Mouse (Mus musculus) kidney, adult 2 months (tissue): ENCODE measurements around the gene Aco2. TPM values are rescaled to one million over a fixed set of nuclear protein-coding genes. Genes with fewer than 3 reads are reported as not detected.

ENCODE experiments used
- DNase-seq: peaks from one replicate; pipeline ENCODE4 v3.0.0; 2021
- H3K27ac ChIP-seq: fragments of 200-500 bp; 2 replicates; pipeline ENCODE4 v1.5.1; 2012; ENCODE audit warnings: low read depth, low read length, control low read depth, inconsistent platforms; ENCODE audit not compliant: insufficient read depth
- H3K27me3 ChIP-seq: fragments of 200-500 bp; replicated peaks from 2 replicates; pipeline ENCODE4 v1.6.1; 2012; ENCODE audit warnings: mild to moderate bottlenecking, moderate library complexity, low read length, inconsistent platforms; ENCODE audit not compliant: control insufficient read depth, insufficient read depth
- H3K36me3 ChIP-seq: fragments of 200-500 bp; 2 replicates; pipeline ENCODE4 v1.6.1; 2012; ENCODE audit warnings: mild to moderate bottlenecking, moderate library complexity, low read length, inconsistent platforms; ENCODE audit not compliant: control insufficient read depth, insufficient read depth
- H3K4me1 ChIP-seq: fragments of 200-500 bp; 2 replicates; pipeline ENCODE4 v1.6.1; 2011; ENCODE audit warnings: low read length; ENCODE audit not compliant: control insufficient read depth, insufficient read depth
- H3K4me3 ChIP-seq: fragments of 200-500 bp; 2 replicates; pipeline ENCODE4 v1.5.1; 2011; ENCODE audit warnings: mild to moderate bottlenecking, low read depth, low read length, control low read depth; ENCODE audit not compliant: insufficient read depth
- CTCF ChIP-seq: fragments of 200-500 bp; conservative IDR thresholded peaks from 2 replicates; pipeline ENCODE4 v1.5.1; 2011; ENCODE audit warnings: low read depth, mild to moderate bottlenecking, control low read depth, low read length, moderate library complexity, mixed read lengths; ENCODE audit not compliant: insufficient read depth, insufficient read length
- POLR2A ChIP-seq: fragments of 200-500 bp; IDR thresholded peaks from one replicate; pipeline ENCODE4 v1.6.1; 2011; ENCODE audit warnings: low read depth, low read length, control low read depth
- WGBS: fragments of 180-500 bp; shearing (Covaris S2); methylation state at CpG from one replicate; pipeline ENCODE4 v1.1.7; 2018; 5-methylcytosine and 5-hydroxymethylcytosine counted together
- polyA plus RNA-seq: library from polyadenylated mRNA; depleted of rRNA; stranded (reverse); fragments of >200 nt; gene quantifications from 2 replicates; pipeline ENCODE4 v1.2.3, GENCODE M21; 2012

Gene Aco2
- polyA plus RNA-seq, 1 experiment, result 915 TPM

DNA sequence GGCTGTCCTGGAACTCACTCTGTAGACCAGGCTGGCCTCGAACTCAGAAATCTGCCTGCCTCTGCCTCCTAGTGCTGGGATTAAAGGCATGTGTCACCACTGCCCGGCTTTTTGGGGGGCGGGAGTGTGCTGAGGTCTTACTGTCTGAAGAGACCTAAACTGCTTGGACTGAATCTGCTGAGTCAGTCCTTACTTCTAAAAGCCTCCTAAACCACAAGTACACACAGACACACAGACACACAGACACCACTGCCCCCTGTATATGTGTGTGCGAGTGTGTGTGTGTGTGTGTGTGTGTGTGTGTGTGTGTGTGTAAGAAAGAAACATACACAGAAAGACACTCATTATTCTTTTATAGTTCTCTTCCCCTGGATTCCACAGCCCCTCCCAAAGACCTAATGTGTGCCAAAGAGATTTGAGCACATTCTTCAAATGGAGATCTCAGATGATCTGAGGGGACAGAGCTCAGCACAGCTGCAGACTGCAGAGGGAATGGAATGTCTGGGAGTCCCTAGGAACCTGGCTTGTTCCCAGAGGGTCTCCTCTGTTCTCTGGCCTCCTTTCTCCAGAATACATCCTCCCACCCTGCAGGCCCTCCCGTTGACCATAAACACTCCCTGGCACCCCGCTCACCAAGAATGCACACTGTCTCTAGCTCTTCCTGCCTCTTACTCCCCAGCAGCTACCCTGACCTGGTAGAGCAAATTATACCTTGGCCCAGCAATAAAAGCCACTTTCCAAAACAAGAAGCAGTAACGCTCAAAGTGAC, 63.9 kb downstream of the Aco2 start:
- Histone ChIP-seq H3K4me3 (peak overlapping the region; percentile 54; the same call in 1 of the 2 replicates), H3K27me3 (no peaks in the 10 kb centered on the region), H3K36me3 (no peaks in the 10 kb centered on the region), H3K27ac (no peak overlapping the region), H3K4me1 (peaks cover 5% of the 10 kb centered on the region; the same call in 1 of the 2 replicates)
- TF ChIP-seq CTCF (no peak), POLR2A (no peak)
- DNase-seq, result no peak
- 53% methylated on average over 7 of the region's 7 CpGs for WGBS

DNA sequence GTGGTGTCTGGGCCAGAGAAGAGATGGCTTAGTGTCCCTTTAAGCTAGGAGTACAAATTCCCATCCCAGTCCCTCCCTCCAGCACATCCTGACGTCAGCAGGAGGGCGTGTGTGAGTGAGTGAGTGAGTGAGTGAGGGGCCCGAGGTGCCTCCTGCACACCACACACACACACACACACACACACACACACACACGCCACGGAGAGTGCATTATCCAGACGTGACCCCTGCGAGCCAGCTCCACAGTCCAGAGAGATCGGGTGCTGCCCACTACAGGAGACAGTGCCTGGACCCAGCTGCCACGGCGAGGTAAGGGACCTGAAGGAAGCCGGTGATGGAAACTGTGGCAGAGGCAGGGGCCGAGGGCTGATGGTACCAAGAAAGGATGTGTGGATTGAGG, 64.6 kb downstream of the Aco2 start, which contains the start of gene Csdc2:
Csdc2 (plus strand) TSS at position 81 of the 400 bp plus-strand sequence.
- Histone ChIP-seq H3K36me3 (no peaks in the 10 kb centered on the region), H3K27ac (no peak within 1 kb of the TSS), H3K4me1 (peaks cover 5% of the 10 kb centered on the region; the same call in 1 of the 2 replicates), H3K4me3 (peak within 1 kb of the TSS; percentile 54), H3K27me3 (no peaks in the 10 kb centered on the region)
- no peak for TF ChIP-seq POLR2A
- TF ChIP-seq CTCF, result no peak; the same call in 1 of the 2 replicates
- WGBS, result 6% methylated on average over 12 of the region's 12 CpGs
- DNase-seq, result peak; percentile 65

DNA sequence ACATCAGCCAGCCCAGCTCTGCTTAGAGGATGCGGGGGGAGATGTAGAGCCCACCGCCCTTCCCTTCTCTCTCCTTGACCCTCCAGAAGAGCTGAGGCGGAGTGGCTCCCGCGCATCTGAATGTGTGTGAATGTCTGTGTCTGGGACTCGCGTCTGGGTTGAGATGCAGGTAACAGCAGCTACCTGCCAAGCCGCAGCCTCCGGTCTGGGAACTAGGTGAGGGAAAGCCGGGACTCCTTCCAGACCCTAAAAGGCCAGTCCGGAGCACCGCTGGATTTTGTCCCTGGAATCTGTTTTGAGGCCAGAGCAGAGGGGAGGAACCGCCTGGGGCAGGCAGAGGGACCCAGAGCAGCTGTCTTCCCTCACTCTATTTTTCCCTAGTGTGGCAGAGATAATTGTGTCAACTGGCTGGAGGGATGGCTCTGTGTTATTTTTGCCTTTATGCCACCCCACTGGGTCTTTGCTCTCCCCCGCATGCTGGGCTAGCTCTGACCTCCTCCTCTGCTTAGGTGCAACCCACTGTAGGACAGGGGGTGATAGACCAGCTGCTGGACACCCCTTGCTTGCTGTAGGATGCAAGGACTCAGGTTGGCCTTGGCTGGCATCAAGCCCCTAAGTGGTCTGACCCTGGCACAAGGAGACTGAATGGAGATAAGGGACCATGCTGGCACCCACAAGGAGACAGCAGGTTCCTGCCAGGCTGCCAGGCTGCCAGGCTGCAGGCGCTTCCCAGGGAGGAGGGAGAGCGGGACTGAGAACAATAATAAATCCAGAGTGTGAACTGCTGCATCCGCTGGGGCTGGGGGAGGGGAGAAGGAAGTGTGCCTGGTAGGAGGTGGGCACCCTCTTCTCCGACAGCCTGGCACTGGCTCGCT, 65.2 kb downstream of the Aco2 start:
- peak overlapping the region; percentile 54 for H3K4me3 ChIP-seq
- DNase-seq, result no peak
- no peak for TF ChIP-seq CTCF
- TF ChIP-seq POLR2A, result no peak
- H3K36me3 ChIP-seq, result no peaks in the 10 kb centered on the region
- peaks cover 5% of the 10 kb centered on the region; the same call in 1 of the 2 replicates for H3K4me1 ChIP-seq
- WGBS, result 18% methylated on average over 19 of the region's 19 CpGs
- H3K27me3 ChIP-seq, result no peaks in the 10 kb centered on the region
- H3K27ac ChIP-seq, result no peak overlapping the region

DNA sequence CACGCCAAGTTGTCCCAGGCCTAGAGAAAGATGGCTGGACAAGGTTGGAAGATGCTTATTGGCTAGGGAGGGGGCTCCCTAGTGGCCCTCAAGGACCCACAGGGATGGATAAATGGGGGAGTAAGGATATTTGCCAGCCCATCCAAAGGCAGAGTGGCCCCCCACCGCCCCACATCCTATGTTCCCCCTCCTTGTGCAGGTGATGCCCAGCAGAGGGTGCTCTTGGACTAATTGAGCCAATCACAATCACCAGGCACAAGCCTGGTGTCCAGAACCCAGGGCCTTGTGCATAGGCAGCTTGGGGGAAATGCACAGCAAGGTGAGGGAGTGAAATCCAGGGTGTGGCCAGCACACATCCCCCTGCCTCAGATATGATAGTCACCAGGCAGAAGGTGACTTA, 66.1 kb downstream of the Aco2 start:
- no peak for TF ChIP-seq POLR2A
- TF ChIP-seq CTCF, result peak; percentile 75
- H3K4me1 ChIP-seq, result peaks cover 5% of the 10 kb centered on the region; the same call in 1 of the 2 replicates
- H3K4me3 ChIP-seq, result no peak overlapping the region
- H3K36me3 ChIP-seq, result no peaks in the 10 kb centered on the region
- H3K27ac ChIP-seq, result no peak overlapping the region
- no peaks in the 10 kb centered on the region for H3K27me3 ChIP-seq
- DNase-seq, result peak; percentile 48
- 48% methylated on average over 2 of the region's 2 CpGs for WGBS

DNA sequence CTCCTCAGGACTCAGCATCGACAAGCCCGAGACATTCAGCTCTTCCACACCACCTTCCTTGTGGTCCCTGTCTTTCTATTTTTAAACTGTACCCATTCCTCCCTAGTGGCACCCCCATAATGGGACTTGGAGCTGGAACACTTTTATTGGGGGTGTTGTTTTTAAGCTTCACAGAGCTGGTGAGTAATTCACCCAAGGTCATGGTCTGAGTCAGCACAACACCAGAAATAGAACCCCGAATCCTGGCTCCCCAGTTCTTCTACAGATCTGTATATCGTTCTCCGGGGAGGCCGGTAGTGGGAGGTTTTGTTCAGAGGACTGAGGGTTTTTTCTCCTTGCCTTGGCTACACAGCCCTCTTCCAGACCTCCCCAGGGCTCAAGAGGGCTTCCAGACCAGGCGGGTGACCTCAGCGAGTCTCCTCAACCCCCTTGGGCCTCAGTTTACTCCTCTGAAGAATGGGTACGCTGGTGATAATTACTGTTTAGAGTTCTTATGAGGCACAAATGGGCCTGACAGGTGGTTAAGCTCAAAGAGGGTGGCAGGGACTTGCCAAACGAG, 67.1 kb downstream of the Aco2 start:
- Histone ChIP-seq H3K36me3 (no peaks in the 10 kb centered on the region), H3K27me3 (no peaks in the 10 kb centered on the region), H3K27ac (no peak overlapping the region), H3K4me1 (peaks cover 5% of the 10 kb centered on the region; the same call in 1 of the 2 replicates), H3K4me3 (no peak overlapping the region)
- TF ChIP-seq POLR2A, result no peak
- TF ChIP-seq CTCF, result no peak
- DNase-seq, result no peak
- WGBS, result 91% methylated on average over 10 of the region's 10 CpGs

DNA sequence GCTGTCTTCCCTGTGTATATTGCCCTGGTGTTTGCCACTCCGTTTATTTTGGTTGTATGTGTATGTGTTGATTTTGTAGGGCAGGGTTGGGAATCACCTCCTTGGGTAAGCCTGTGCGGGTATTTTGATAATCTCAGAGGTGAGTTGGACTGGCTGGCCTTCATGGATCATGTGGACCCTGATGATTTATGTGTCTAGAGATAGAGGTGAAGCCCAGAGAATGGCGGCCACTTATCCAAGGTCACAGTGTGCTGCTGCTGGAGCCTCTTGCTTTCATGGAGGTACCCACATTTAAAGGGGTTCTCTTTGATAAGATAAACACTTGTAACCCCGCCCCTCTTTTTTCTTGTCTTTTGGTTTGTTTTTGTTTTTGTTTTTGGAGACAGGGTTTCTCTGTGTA, 67.7 kb downstream of the Aco2 start:
- DNase-seq, result no peak
- Histone ChIP-seq H3K36me3 (no peaks in the 10 kb centered on the region), H3K4me3 (no peak overlapping the region), H3K27me3 (no peaks in the 10 kb centered on the region), H3K27ac (no peak overlapping the region), H3K4me1 (peaks cover 5% of the 10 kb centered on the region; the same call in 1 of the 2 replicates)
- 88% methylated on average over 4 of the region's 4 CpGs for WGBS
- TF ChIP-seq CTCF (no peak), POLR2A (no peak)

DNA sequence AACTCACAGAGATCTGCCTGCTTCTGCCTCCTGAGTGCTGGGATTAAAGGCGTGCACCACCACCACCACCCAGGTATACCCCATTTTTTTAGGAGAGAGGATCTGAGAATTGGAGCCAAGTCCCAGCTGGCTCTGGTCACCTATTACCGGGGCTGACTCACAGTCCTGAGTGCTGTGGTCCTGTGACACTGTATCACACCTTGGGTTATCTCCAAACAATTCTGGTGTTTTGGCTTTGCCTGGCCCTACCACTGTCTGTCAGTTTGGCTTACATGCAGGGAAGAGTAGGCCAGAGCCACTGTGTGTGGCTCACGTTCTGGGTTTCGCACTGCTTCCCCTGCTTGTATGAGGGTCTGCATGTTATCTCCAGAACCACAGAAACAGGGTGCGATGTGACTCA, 68.1 kb downstream of the Aco2 start:
- no peak for TF ChIP-seq POLR2A
- no peak for TF ChIP-seq CTCF
- peaks cover 5% of the 10 kb centered on the region; the same call in 1 of the 2 replicates for H3K4me1 ChIP-seq
- DNase-seq, result no peak
- no peaks in the 10 kb centered on the region for H3K27me3 ChIP-seq
- no peaks in the 10 kb centered on the region for H3K36me3 ChIP-seq
- WGBS, result 92% methylated on average over 5 of the region's 5 CpGs
- H3K4me3 ChIP-seq, result no peak overlapping the region
- no peak overlapping the region for H3K27ac ChIP-seq
